Mouse (Mus musculus): ENCODE measurements around the gene Catsperg1. TPM values are rescaled to one million over a fixed set of nuclear protein-coding genes. Genes with fewer than 3 reads are reported as not detected.

Catsperg1 gene
- polyA plus RNA-seq, 1 experiment from 2014 or later = 0.53 TPM

GRCm38 (mm10) chr7:29178106-29178505, 35.7 kb downstream of the Catsperg1 start:
- Histone ChIP-seq H3K27me3 (ENCODE audit: insufficient read depth, low read length) (peaks cover 3% of the 10 kb centered on the region; the same call in 1 of the 2 replicates), H3K27ac (no peak overlapping the region), H3K9ac (ENCODE audit: low read depth, low read length) (no peak overlapping the region), H3K4me1 (replicated peaks; ENCODE audit: insufficient read depth, low read length) (peaks cover 17% of the 10 kb centered on the region), H3K36me3 (ENCODE audit: insufficient read depth, low read length) (peaks cover 26% of the 10 kb centered on the region; the same call in 1 of the 2 replicates), H3K4me2 (ENCODE audit: low read length) (0 out of 2 replicates have a peak overlapping the region, but pooled peaks have one; percentile 86), H3K9me3 (replicated peaks; ENCODE audit: low read length) (no peaks in the 10 kb centered on the region), H3K4me3 (replicated peaks; ENCODE audit: low read depth, low read length) (no peak overlapping the region)
- 90% methylated on average over 4 of the region's 4 CpGs for WGBS
- DNase-seq (ENCODE audit: low spot score) (no peak), ATAC-seq (replicated peaks; ENCODE audit: low FRiP score, low read depth) (no peak)
- peak; percentile 38; the same call in 1 of the 2 replicates for TF ChIP-seq CTCF (IDR thresholded peaks at IDR 0.05; ENCODE audit: low read depth)

GRCm38 (mm10) chr7:29172390-29173016, 41.3 kb downstream of the Catsperg1 start:
- peaks cover 31% of the 10 kb centered on the region; the same call in 1 of the 2 replicates for H3K36me3 ChIP-seq (ENCODE audit: insufficient read depth, low read length)
- peaks cover 11% of the 10 kb centered on the region for H3K27me3 ChIP-seq (ENCODE audit: insufficient read depth, low read length)
- no peak overlapping the region for H3K4me3 ChIP-seq (replicated peaks; ENCODE audit: low read depth, low read length)
- ATAC-seq (replicated peaks; ENCODE audit: low FRiP score, low read depth) = no peak
- no peak overlapping the region for H3K4me2 ChIP-seq (ENCODE audit: low read length)
- H3K4me1 ChIP-seq (replicated peaks; ENCODE audit: insufficient read depth, low read length) = peaks cover 13% of the 10 kb centered on the region
- no peaks in the 10 kb centered on the region for H3K9me3 ChIP-seq (replicated peaks; ENCODE audit: low read length)
- no peak overlapping the region for H3K9ac ChIP-seq (ENCODE audit: low read depth, low read length)
- DNase-seq (ENCODE audit: low spot score) = no peak
- H3K27ac ChIP-seq = no peak overlapping the region
- WGBS = 57% methylated on average over 32 of the region's 32 CpGs
- no peak for TF ChIP-seq CTCF (IDR thresholded peaks at IDR 0.05; ENCODE audit: low read depth)

- DNase-seq (ENCODE audit: low spot score) = no peak
- no peak for TF ChIP-seq CTCF (IDR thresholded peaks at IDR 0.05; ENCODE audit: low read depth)
- H3K4me2 ChIP-seq (ENCODE audit: low read length) = peak overlapping the region; percentile 88
- H3K4me1 ChIP-seq (replicated peaks; ENCODE audit: insufficient read depth, low read length) = peaks cover 13% of the 10 kb centered on the region
- H3K27me3 ChIP-seq (ENCODE audit: insufficient read depth, low read length) = peaks cover 11% of the 10 kb centered on the region
- H3K9me3 ChIP-seq (replicated peaks; ENCODE audit: low read length) = no peaks in the 10 kb centered on the region
- 4% methylated on average over 34 of the region's 34 CpGs for WGBS
- peak overlapping the region; percentile 52 for H3K9ac ChIP-seq (ENCODE audit: low read depth, low read length)
- peak overlapping the region; percentile 77 for H3K4me3 ChIP-seq (replicated peaks; ENCODE audit: low read depth, low read length)
- H3K36me3 ChIP-seq (ENCODE audit: insufficient read depth, low read length) = peaks cover 31% of the 10 kb centered on the region; the same call in 1 of the 2 replicates
- H3K27ac ChIP-seq = no peak overlapping the region
- no peak for ATAC-seq (replicated peaks; ENCODE audit: low FRiP score, low read depth)
Observed at GRCm38 (mm10) chr7:29171562-29172097, 42.2 kb downstream of the Catsperg1 start.

- Histone ChIP-seq H3K9ac (ENCODE audit: low read depth, low read length) (peak overlapping the region; percentile 52), H3K27me3 (ENCODE audit: insufficient read depth, low read length) (peaks cover 11% of the 10 kb centered on the region), H3K36me3 (ENCODE audit: insufficient read depth, low read length) (peaks cover 25% of the 10 kb centered on the region; the same call in 1 of the 2 replicates), H3K4me3 (replicated peaks; ENCODE audit: low read depth, low read length) (peak overlapping the region; percentile 77), H3K27ac (no peak overlapping the region), H3K4me2 (ENCODE audit: low read length) (peak overlapping the region; percentile 88), H3K4me1 (replicated peaks; ENCODE audit: insufficient read depth, low read length) (peaks cover 13% of the 10 kb centered on the region), H3K9me3 (replicated peaks; ENCODE audit: low read length) (no peaks in the 10 kb centered on the region)
- DNase-seq (ENCODE audit: low spot score) = no peak
- no peak for TF ChIP-seq CTCF (IDR thresholded peaks at IDR 0.05; ENCODE audit: low read depth)
- WGBS = 2% methylated on average over 43 of the region's 43 CpGs
- no peak for ATAC-seq (replicated peaks; ENCODE audit: low FRiP score, low read depth)
Observed at GRCm38 (mm10) chr7:29170755-29171561, 42.9 kb downstream of the Catsperg1 start.

- Histone ChIP-seq H3K27me3 (ENCODE audit: insufficient read depth, low read length) (peaks cover 11% of the 10 kb centered on the region), H3K9ac (ENCODE audit: low read depth, low read length) (peak within 1 kb of the TSS; percentile 62), H3K27ac (peak within 1 kb of the TSS; percentile 87), H3K36me3 (ENCODE audit: insufficient read depth, low read length) (0 out of 2 replicates have a peak, but pooled peaks cover 18% of the 10 kb centered on the region), H3K4me3 (replicated peaks; ENCODE audit: low read depth, low read length) (peak within 1 kb of the TSS; percentile 77), H3K9me3 (replicated peaks; ENCODE audit: low read length) (no peaks in the 10 kb centered on the region), H3K4me2 (ENCODE audit: low read length) (peak within 1 kb of the TSS; percentile 88), H3K4me1 (replicated peaks; ENCODE audit: insufficient read depth, low read length) (peaks cover 13% of the 10 kb centered on the region)
- peak; percentile 93 for DNase-seq (ENCODE audit: low spot score)
- peak; percentile 75 for ATAC-seq (replicated peaks; ENCODE audit: low FRiP score, low read depth)
- TF ChIP-seq CTCF (IDR thresholded peaks at IDR 0.05; ENCODE audit: low read depth) = no peak
- WGBS = 1% methylated on average over 30 of the region's 30 CpGs
Observed at GRCm38 (mm10) chr7:29170066-29170754, 43.6 kb downstream of the Catsperg1 start, which contains the start of the genes Ggn and Spred3. Gene Ggn (plus strand): TSS chr7:29170210. Gene Spred3 (minus strand): TSS chr7:29170411.

Measured in kidney, postnatal 0 days (tissue).